Mouse (Mus musculus) midbrain, embryonic 15.5 days (tissue): ENCODE measurements around the gene Mpeg1. TPM values are rescaled to one million over a fixed set of nuclear protein-coding genes. Genes with fewer than 3 reads are reported as not detected.

Experiments used
- ATAC-seq: fragments of 200-750 bp; cut with Nextera tagmentation; replicated peaks from 2 replicates; pipeline ENCODE4 v1.8.0; 2017; ENCODE audit warnings: moderate TSS enrichment
- H3K27ac ChIP-seq: fragments of 300-500 bp; sonication (generic); 2 replicates; pipeline ENCODE4 v1.5.1; 2015; ENCODE audit warnings: mild to moderate bottlenecking, inconsistent platforms
- H3K27me3 ChIP-seq: fragments of 300-500 bp; sonication (generic); replicated peaks from 2 replicates; pipeline ENCODE4 v1.6.1; 2015; ENCODE audit warnings: inconsistent platforms
- H3K36me3 ChIP-seq: fragments of 300-500 bp; sonication (generic); replicated peaks from 2 replicates; pipeline ENCODE4 v1.6.1; 2015; ENCODE audit warnings: inconsistent platforms
- H3K4me1 ChIP-seq: fragments of 300-500 bp; sonication (generic); 2 replicates; pipeline ENCODE4 v1.6.1; 2015; ENCODE audit warnings: inconsistent platforms
- H3K4me2 ChIP-seq: fragments of 300-500 bp; sonication (generic); 2 replicates; pipeline ENCODE4 v1.6.1; 2015; ENCODE audit warnings: inconsistent platforms, mild to moderate bottlenecking, moderate library complexity
- H3K4me3 ChIP-seq: fragments of 300-500 bp; sonication (generic); 2 replicates; pipeline ENCODE4 v1.5.1; 2015; ENCODE audit warnings: mild to moderate bottlenecking, inconsistent platforms
- H3K9ac ChIP-seq: fragments of 300-500 bp; sonication (generic); 2 replicates; pipeline ENCODE4 v1.6.1; 2015; ENCODE audit warnings: mild to moderate bottlenecking, inconsistent platforms
- H3K9me3 ChIP-seq: fragments of 300-500 bp; sonication (generic); 2 replicates; pipeline ENCODE4 v1.6.1; 2016; ENCODE audit warnings: inconsistent platforms
- WGBS: fragments of 180-500 bp; shearing (Covaris S2); methylation state at CpG from one replicate; pipeline ENCODE4 v1.1.7; 2015; ENCODE audit warnings: mixed read lengths; 5-methylcytosine and 5-hydroxymethylcytosine counted together
- polyA plus RNA-seq: library from polyadenylated mRNA; unstranded; fragments of >200 nt; fragmentation: Nextera tagmentation; extraction: Ambion mirVana; gene quantifications from 2 replicates; pipeline ENCODE4 v1.2.1, GENCODE M21; 2015

Gene Mpeg1
- polyA plus RNA-seq, 1 experiment from 2014 or later, result 0.62 TPM

- Histone ChIP-seq H3K4me3 (no peak overlapping the region), H3K36me3 (peaks cover 32% of the 10 kb centered on the region), H3K4me2 (no peak overlapping the region), H3K9ac (no peak overlapping the region), H3K27ac (no peak overlapping the region), H3K9me3 (no peaks in the 10 kb centered on the region), H3K27me3 (no peaks in the 10 kb centered on the region), H3K4me1 (peaks cover 10% of the 10 kb centered on the region; the same call in 1 of the 2 replicates)
- no peak for ATAC-seq
- 59% methylated on average over 3 of the region's 3 CpGs for WGBS
Observed at GRCm38 (mm10) chr19:12471866-12472265, 11.3 kb downstream of the Mpeg1 start.

- H3K9me3 ChIP-seq, result no peaks in the 10 kb centered on the region
- H3K4me3 ChIP-seq, result no peak overlapping the region
- 84% methylated on average over 5 of the region's 5 CpGs for WGBS
- peaks cover 35% of the 10 kb centered on the region for H3K36me3 ChIP-seq
- no peaks in the 10 kb centered on the region for H3K27me3 ChIP-seq
- no peak for ATAC-seq
- H3K27ac ChIP-seq, result no peak overlapping the region
- no peak overlapping the region for H3K4me2 ChIP-seq
- H3K4me1 ChIP-seq, result peaks cover 10% of the 10 kb centered on the region; the same call in 1 of the 2 replicates
- no peak overlapping the region for H3K9ac ChIP-seq
Observed at GRCm38 (mm10) chr19:12472381-12472976, 11.9 kb downstream of the Mpeg1 start.

- Histone ChIP-seq H3K27ac (no peak overlapping the region), H3K4me1 (peaks cover 10% of the 10 kb centered on the region; the same call in 1 of the 2 replicates), H3K27me3 (no peaks in the 10 kb centered on the region), H3K9ac (no peak overlapping the region), H3K36me3 (peaks cover 38% of the 10 kb centered on the region), H3K4me2 (no peak overlapping the region), H3K4me3 (no peak overlapping the region), H3K9me3 (no peaks in the 10 kb centered on the region)
- ATAC-seq, result no peak
- 79% methylated on average over 4 of the region's 4 CpGs for WGBS
Observed at GRCm38 (mm10) chr19:12473201-12473641, 12.6 kb downstream of the Mpeg1 start.

GRCm38 (mm10) chr19:12473951-12474350 lies 13.4 kb downstream of the Mpeg1 start:
- H3K9ac ChIP-seq, result no peak overlapping the region
- H3K9me3 ChIP-seq, result no peaks in the 10 kb centered on the region
- no peak overlapping the region for H3K4me2 ChIP-seq
- H3K36me3 ChIP-seq, result peaks cover 36% of the 10 kb centered on the region
- H3K27ac ChIP-seq, result no peak overlapping the region
- H3K4me3 ChIP-seq, result no peak overlapping the region
- H3K4me1 ChIP-seq, result peaks cover 10% of the 10 kb centered on the region; the same call in 1 of the 2 replicates
- H3K27me3 ChIP-seq, result no peaks in the 10 kb centered on the region
- 89% methylated on average over 4 of the region's 4 CpGs for WGBS
- ATAC-seq, result no peak

GRCm38 (mm10) chr19:12475380-12476250 lies 15.0 kb downstream of the Mpeg1 start:
- H3K27me3 ChIP-seq, result no peaks in the 10 kb centered on the region
- peaks cover 10% of the 10 kb centered on the region; the same call in 1 of the 2 replicates for H3K4me1 ChIP-seq
- H3K9ac ChIP-seq, result no peak overlapping the region
- H3K36me3 ChIP-seq, result peaks cover 33% of the 10 kb centered on the region; the same call in 1 of the 2 replicates
- no peak overlapping the region for H3K4me3 ChIP-seq
- H3K27ac ChIP-seq, result peak overlapping the region; percentile 62
- H3K4me2 ChIP-seq, result no peak overlapping the region
- no peaks in the 10 kb centered on the region for H3K9me3 ChIP-seq
- WGBS, result 61% methylated on average over 15 of the region's 15 CpGs
- peak; percentile 95 for ATAC-seq

GRCm38 (mm10) chr19:12476721-12477270 lies 16.2 kb downstream of the Mpeg1 start:
- Histone ChIP-seq H3K4me3 (no peak overlapping the region), H3K4me2 (no peak overlapping the region), H3K27ac (0 out of 2 replicates have a peak overlapping the region, but pooled peaks have one; percentile 11), H3K9me3 (no peaks in the 10 kb centered on the region), H3K9ac (no peak overlapping the region), H3K36me3 (peaks cover 40% of the 10 kb centered on the region), H3K27me3 (no peaks in the 10 kb centered on the region), H3K4me1 (peaks cover 10% of the 10 kb centered on the region; the same call in 1 of the 2 replicates)
- 60% methylated on average over 5 of the region's 5 CpGs for WGBS
- no peak for ATAC-seq

GRCm38 (mm10) chr19:12478369-12478768 lies 17.8 kb downstream of the Mpeg1 start:
- ATAC-seq, result no peak
- no peak overlapping the region for H3K9ac ChIP-seq
- no peaks in the 10 kb centered on the region for H3K27me3 ChIP-seq
- H3K4me3 ChIP-seq, result no peak overlapping the region
- H3K36me3 ChIP-seq, result peaks cover 49% of the 10 kb centered on the region
- no peaks in the 10 kb centered on the region for H3K9me3 ChIP-seq
- 83% methylated on average over 6 of the region's 6 CpGs for WGBS
- peaks cover 10% of the 10 kb centered on the region; the same call in 1 of the 2 replicates for H3K4me1 ChIP-seq
- H3K4me2 ChIP-seq, result no peak overlapping the region
- no peak overlapping the region for H3K27ac ChIP-seq

- no peak overlapping the region for H3K9ac ChIP-seq
- no peaks in the 10 kb centered on the region for H3K9me3 ChIP-seq
- no peaks in the 10 kb centered on the region for H3K27me3 ChIP-seq
- peaks cover 51% of the 10 kb centered on the region for H3K36me3 ChIP-seq
- H3K4me2 ChIP-seq, result no peak overlapping the region
- H3K27ac ChIP-seq, result no peak overlapping the region
- WGBS, result 72% methylated on average over 4 of the region's 4 CpGs
- H3K4me1 ChIP-seq, result peaks cover 15% of the 10 kb centered on the region
- H3K4me3 ChIP-seq, result no peak overlapping the region
- ATAC-seq, result no peak
Observed at GRCm38 (mm10) chr19:12483782-12484181, 23.2 kb downstream of the Mpeg1 start.

- peaks cover 51% of the 10 kb centered on the region for H3K36me3 ChIP-seq
- no peaks in the 10 kb centered on the region for H3K27me3 ChIP-seq
- 0 out of 2 replicates have a peak overlapping the region, but pooled peaks have one; percentile 36 for H3K27ac ChIP-seq
- no peak overlapping the region for H3K4me2 ChIP-seq
- no peak overlapping the region for H3K9ac ChIP-seq
- H3K4me3 ChIP-seq, result no peak overlapping the region
- ATAC-seq, result no peak
- H3K4me1 ChIP-seq, result peaks cover 19% of the 10 kb centered on the region
- 67% methylated on average over 4 of the region's 4 CpGs for WGBS
- H3K9me3 ChIP-seq, result no peaks in the 10 kb centered on the region
Observed at GRCm38 (mm10) chr19:12484210-12484609, 23.6 kb downstream of the Mpeg1 start.

- Histone ChIP-seq H3K9me3 (no peaks in the 10 kb centered on the region), H3K9ac (no peak overlapping the region), H3K4me1 (peaks cover 29% of the 10 kb centered on the region), H3K27me3 (no peaks in the 10 kb centered on the region), H3K27ac (no peak overlapping the region), H3K36me3 (peaks cover 45% of the 10 kb centered on the region), H3K4me3 (no peak overlapping the region), H3K4me2 (no peak overlapping the region)
- ATAC-seq, result no peak
- 88% methylated on average over 13 of the region's 13 CpGs for WGBS
Observed at GRCm38 (mm10) chr19:12485223-12485622, 24.6 kb downstream of the Mpeg1 start.

- H3K27me3 ChIP-seq, result no peaks in the 10 kb centered on the region
- ATAC-seq, result no peak
- H3K27ac ChIP-seq, result no peak overlapping the region
- WGBS, result 71% methylated on average over 3 of the region's 3 CpGs
- H3K9ac ChIP-seq, result no peak overlapping the region
- H3K4me3 ChIP-seq, result no peak overlapping the region
- no peak overlapping the region for H3K4me2 ChIP-seq
- peaks cover 45% of the 10 kb centered on the region for H3K36me3 ChIP-seq
- H3K4me1 ChIP-seq, result peaks cover 33% of the 10 kb centered on the region
- H3K9me3 ChIP-seq, result no peaks in the 10 kb centered on the region
Observed at GRCm38 (mm10) chr19:12485631-12486030, 25.1 kb downstream of the Mpeg1 start.

GRCm38 (mm10) chr19:12486875-12487274 lies 26.3 kb downstream of the Mpeg1 start:
- ATAC-seq, result no peak
- WGBS, result 73% methylated on average over 6 of the region's 6 CpGs
- Histone ChIP-seq H3K4me2 (no peak overlapping the region), H3K36me3 (peaks cover 44% of the 10 kb centered on the region), H3K27me3 (no peaks in the 10 kb centered on the region), H3K9me3 (no peaks in the 10 kb centered on the region), H3K4me1 (peaks cover 38% of the 10 kb centered on the region), H3K4me3 (no peak overlapping the region), H3K9ac (no peak overlapping the region), H3K27ac (no peak overlapping the region)
